Mouse (Mus musculus) left cerebral cortex, postnatal 4 days (tissue): ENCODE measurements around the gene Gm614. TPM values are rescaled to one million over a fixed set of nuclear protein-coding genes. Genes with fewer than 3 reads are reported as not detected.

Source experiments
- DNase-seq: peaks from one replicate; pipeline ENCODE4 v3.0.0-alpha.2; 2022
- intact Hi-C: fragments of 180-260 bp; cut with DNase I; formaldehyde crosslinking; loops from one replicate; pipeline ENCODE4 v1.15.1; 2025
- total RNA-seq, 2 experiments: library from RNA; stranded (reverse); gene quantifications; 2 replicates each; pipeline ENCODE4 v1.2.3; 2021

The Gm614 gene
- total RNA-seq, 2 experiments from 2014 or later = not detected

DNA sequence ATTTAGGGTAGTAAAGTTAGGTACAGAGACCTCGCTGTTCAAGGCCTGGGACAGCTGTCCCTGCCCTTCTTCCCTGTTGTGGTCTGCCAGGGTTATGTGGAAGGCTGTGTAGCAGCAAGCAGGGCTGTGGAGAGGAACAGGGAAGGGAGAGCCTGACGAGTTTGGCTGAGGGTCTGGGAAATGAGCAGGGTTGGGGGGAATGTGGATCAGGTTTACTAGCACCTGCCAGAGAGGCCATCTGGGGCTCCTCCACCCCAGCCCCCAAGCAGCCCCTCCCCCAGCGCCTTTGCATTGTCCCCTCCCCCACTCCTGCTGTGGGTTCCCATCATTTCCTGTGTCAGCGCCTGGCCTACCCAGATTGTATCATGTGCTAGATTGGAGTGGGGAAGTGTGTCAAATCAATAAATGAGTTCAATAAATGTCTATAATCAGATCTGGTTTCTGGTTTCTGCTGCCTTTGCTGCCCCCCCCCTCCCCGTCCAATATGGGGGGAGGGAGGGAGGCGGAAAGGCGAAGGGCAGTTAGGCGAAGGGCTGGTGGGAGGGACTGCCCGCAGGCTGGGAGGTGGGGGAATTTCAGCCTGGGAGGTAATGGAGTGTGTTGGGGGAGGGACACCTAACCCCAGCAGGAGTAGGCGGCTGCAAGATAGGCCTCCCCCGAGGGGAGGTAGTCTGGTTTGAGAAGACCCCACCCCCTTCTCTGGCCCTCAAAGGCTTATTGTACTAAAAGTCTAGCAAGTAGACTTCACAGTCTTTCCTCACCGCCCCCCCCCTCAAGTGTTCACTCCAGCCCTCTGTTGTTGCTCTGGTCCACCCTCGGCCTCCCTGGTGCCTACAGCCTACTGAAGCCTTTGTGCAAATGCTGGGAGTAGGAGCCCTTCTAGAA, 3.1 kb downstream of the Gm614 start:
- peak; percentile 49 for DNase-seq

DNA sequence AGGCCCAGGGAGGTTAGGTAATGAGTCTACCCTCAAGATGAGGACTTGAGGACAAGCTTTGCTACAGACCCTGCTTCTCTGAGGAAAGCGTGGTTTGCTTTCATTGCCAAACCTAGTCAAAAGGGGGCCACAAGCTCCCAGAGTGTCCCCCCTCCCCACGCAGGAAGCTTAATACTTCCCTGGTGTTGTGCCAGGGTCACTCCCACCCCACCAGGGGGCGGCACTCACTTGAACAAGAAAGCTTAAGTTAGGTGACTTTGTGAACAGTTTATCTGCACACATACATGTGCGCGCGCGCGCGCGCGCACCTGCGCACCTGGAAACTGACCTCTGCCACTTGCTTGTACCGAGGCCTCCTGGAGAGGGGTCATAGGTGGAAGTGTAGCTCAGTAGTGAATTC, 7.2 kb downstream of the Gm614 start:
- intact Hi-C loops = no loop called here
- DNase-seq = no peak

More for the DNA sequence above, 3.1 kb downstream of the Gm614 start:
- intact Hi-C loops = no loop called here

DNA sequence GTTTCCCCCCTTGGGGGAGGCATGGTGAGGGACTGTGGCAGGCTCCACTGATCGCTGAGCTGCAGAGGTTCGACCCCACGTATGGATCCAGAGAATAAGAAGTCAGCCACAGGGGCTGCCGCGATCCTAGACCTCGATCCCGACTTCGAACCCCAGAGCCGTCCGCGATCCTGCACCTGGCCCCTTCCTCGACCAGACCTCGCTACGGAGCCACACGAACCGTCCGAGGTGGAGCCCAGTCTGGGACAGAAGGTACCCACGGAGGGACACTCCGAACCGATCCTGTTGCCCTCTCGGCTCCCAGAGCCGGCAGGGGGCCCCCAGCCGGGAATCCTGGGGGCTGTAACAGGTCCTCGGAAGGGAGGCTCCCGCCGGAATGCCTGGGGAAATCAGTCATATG, 9.1 kb downstream of the Gm614 start:
- intact Hi-C loops = no loop called here
- DNase-seq = peak; percentile 3

DNA sequence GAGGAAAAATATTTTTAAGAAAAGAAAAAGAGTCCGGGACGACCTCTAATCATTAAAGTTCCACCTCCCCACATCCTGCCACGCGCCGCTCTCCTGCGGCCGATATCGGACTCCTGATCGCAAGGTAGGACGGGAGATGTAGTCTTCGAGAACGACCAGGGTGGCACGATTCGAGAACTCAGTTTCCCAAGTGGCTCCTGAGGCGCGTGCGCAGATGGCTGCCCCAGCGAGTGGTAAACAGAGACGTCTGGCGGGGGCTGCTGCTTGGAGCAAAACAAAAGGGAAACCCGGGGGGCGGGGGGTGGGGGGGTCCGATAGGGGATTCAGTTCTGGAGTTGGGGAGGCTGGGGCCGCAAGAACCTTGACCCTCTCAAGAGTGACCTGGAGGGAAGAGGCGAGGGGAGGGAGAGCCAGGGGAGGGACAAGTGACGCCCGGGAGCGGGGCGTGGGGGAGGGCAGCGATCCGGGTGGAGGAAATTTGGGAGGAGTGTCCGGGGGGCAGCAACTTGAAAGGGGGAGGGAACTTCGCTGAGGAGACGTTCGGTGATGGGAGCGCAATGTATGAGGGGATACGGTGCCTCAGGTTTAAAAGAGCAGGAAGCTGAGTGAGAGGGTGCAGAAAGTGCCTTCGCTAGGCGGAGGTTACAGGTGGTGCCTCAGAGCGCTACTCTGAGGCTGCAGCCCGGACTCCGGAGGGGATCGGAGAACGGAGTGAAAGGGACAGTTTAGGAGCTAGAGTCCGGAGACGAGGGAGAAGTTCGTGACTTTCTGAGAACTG, 9.7 kb downstream of the Gm614 start, which contains the start of gene Foxo4:
Gene Foxo4 (plus strand): TSS at position 577 of the 778 bp plus-strand sequence.
- intact Hi-C loops = no loop called here
- DNase-seq = peak; percentile 89

DNA sequence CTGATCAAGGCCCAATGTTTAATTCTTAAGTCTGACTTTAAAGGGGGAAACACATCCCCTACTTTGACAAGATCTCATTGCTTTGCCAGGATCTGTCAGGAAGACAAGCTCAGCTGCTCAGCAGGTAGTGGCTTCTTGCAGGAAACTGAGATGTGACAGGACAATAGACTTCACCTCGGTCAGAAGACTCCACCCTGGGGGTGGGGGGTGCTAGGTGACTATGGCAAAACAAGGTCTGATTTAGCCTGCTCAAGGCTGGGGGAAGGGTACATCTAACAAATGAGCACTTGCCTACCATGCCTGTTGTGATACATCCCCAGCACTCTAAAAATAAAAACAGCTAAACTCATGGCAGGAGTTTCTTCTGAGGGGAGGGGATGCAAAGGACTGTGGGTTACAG, 18.8 kb downstream of the Gm614 start:
- DNase-seq = no peak
- intact Hi-C loops = no loop called here

DNA sequence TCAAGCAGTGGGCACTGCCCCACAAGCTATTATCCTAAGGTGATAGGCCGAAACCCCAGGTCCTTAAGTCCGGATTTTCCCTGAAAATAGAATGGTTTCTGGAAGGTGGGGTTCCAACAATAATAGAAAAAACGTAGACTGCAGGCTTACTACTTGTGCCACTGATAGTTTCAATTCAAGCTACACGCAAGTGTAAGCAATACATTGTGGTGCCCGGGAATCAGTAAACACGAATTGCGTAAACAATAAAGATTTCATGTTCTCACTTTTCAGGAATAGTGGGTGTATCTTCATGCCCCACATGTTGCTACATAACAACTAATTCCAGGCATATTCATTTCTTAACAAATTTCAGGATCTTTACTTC, 41.0 kb downstream of the Gm614 start:
- intact Hi-C loops = no loop called here
- no peak for DNase-seq

DNA sequence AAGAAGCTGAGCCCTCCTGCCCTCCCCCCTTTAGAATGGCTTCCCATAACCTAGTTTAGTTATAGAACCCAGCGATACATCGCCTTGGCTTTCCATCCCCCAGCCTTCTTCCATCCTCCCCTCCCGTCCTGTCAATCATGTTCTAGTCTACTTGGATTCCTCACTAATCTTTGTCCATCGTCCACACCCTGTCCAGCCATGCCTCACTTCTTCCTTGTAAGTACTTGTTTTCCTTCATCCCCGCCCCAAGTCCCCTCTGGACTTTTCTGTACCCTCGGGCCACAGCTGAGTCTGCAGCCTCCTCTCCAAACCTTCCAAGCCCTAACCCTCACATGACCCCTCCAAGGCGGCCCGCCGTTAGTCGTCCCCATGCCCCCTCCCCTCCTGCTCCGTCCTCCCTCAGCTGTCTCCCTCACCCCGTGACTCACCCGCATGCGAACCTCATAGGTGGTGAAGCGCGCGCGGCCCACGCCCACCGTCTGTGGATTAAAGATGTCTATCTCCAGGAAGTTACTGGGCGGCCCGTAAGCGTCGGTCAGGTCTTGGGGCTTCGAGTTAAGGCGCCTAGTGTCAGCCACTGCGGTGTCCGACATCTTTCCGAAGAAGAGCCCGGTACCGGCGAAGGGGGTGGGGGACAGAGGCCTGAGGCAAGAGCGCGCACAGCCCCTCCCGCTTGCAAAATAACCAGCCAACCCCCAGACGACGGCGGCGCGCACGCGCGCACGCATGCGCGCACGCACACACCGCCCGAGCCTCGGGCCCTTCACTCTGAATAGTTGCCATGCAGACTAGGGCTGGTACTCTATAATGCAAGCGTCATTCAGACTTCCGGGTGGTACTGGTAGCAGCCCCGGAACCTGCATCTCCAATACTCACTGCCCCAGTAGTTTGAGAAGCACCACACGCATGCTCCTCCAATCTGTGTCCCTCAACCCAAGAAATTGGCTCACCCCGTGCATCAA, 41.7 kb downstream of the Gm614 start, which contains the start of gene Snx12:
Gene Snx12 (minus strand): TSS at position 730 of the 962 bp plus-strand sequence.
- DNase-seq = peak; percentile 86
- intact Hi-C loops = no loop called here

Other genes starting within 250 kb of the Gm614 start
- gene Tex11, start 204.3 kb downstream of the Gm614 start, total RNA-seq = under 1 TPM in 1 of 2 experiments, not detected in 1; 0.18 TPM
- 10 to 100 TPM in 1 of 2 experiments, 1 to 10 TPM in 1; 7.6 to 13.2 TPM for gene Slc7a3, start 178.0 kb downstream of the Gm614 start, total RNA-seq
- gene Snx12, start 41.4 kb downstream of the Gm614 start, total RNA-seq = 10 to 100 TPM; 83.2 to 83.8 TPM
- 1 to 10 TPM; 7.7 to 9.5 TPM for gene Foxo4, start 9.5 kb downstream of the Gm614 start, total RNA-seq
- 1 to 10 TPM; 4.0 to 4.9 TPM for gene Il2rg, start 4.3 kb upstream of the Gm614 start, total RNA-seq
- not detected for gene Gm20489, start 5.0 kb upstream of the Gm614 start, total RNA-seq
- 10 to 100 TPM; 41.6 to 42.8 TPM for gene Med12, start 10.0 kb upstream of the Gm614 start, total RNA-seq
- 100 to 1,000 TPM; 166 to 183 TPM for gene Nlgn3, start 35.2 kb upstream of the Gm614 start, total RNA-seq
- gene Gjb1, start 112.4 kb upstream of the Gm614 start, total RNA-seq = 1 to 10 TPM; 2.2 to 2.7 TPM
- gene Zmym3, start 156.9 kb upstream of the Gm614 start, total RNA-seq = 100 to 1,000 TPM; 195 to 217 TPM
- gene Nono, start 165.3 kb upstream of the Gm614 start, total RNA-seq = 100 to 1,000 TPM; 236 to 271 TPM
- 1 to 10 TPM; 4.0 to 4.6 TPM for gene Itgb1bp2, start 185.1 kb upstream of the Gm614 start, total RNA-seq